ENCODE assay signal across 8 mouse cellular contexts in the genomic region with DNA sequence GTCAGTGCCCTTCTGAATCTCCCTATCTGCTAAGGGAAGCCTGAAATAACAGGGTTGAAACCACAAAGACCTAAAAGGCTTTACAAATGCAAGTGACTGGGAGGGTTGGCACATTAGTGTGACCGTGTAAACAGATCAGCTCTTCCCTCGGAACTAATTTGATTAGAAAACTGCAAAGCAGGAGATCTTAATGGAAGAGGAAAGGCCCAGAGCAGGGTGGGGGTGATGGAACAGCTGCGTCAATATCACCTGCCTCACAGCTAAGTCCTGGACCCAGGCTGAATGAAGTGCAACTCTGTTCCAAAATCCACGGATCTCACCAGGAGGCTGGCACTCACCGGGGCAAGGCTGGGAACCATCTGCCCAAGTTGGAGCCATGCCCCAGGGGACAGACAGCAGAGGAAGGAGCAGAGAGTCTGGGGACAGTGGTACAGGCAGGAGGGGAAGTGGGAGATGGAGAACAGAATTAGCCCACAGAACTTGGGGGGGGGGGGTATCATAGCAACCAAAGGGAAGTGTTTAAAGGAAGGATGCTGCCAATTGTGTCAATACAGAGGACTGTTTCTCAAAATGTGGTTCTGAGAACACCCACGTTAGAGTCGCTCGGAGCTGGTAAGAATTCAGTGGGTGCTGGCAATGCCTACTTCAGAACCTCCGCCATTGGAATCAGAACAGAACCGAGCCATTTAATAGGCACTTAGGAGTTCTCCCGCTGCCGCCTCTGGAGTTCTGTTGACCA. TPM values are rescaled to one million over a fixed set of nuclear protein-coding genes. Genes with fewer than 3 reads are reported as not detected.
DNase-seq lines count a peak whose midpoint lies in the region; ATAC-seq lines count a peak whose summit lies in the region.

No protein-coding gene starts in this region.

- no peaks in the 10 kb centered on the region for H3K27me3 ChIP-seq in hindbrain, embryonic 14.5 days (ENCODE audit: control insufficient read depth, insufficient read depth, low read length)
- no peaks in the 10 kb centered on the region for H3K27me3 ChIP-seq in midbrain, embryonic 13.5 days

- no peak overlapping the region for H3K4me3 ChIP-seq in hindbrain, embryonic 14.5 days (replicated peaks; ENCODE audit: low read length)
- H3K4me3 ChIP-seq in midbrain, embryonic 13.5 days (replicated peaks): no peak overlapping the region

- H3K9me3 ChIP-seq in hindbrain, embryonic 14.5 days (ENCODE audit: control insufficient read depth, low read length): no peaks in the 10 kb centered on the region
- H3K9me3 ChIP-seq in midbrain, embryonic 13.5 days: no peaks in the 10 kb centered on the region

- no peak overlapping the region for H3K4me2 ChIP-seq in hindbrain, embryonic 14.5 days (replicated peaks)
- no peak overlapping the region for H3K4me2 ChIP-seq in midbrain, embryonic 13.5 days (replicated peaks)

- WGBS in hindbrain, embryonic 14.5 days: 51% methylated on average over 12 of the region's 12 CpGs
- WGBS in midbrain, embryonic 13.5 days: 61% methylated on average over 12 of the region's 12 CpGs

- H3K9ac ChIP-seq in hindbrain, embryonic 14.5 days: no peak overlapping the region
- no peak overlapping the region for H3K9ac ChIP-seq in midbrain, embryonic 13.5 days (replicated peaks)

- H3K4me1 ChIP-seq in hindbrain, embryonic 14.5 days (replicated peaks; ENCODE audit: control insufficient read depth, insufficient read depth, low read length): peaks cover 9% of the 10 kb centered on the region
- peaks cover 12% of the 10 kb centered on the region for H3K4me1 ChIP-seq in midbrain, embryonic 13.5 days (replicated peaks)

- peak; percentile 83 for DNase-seq in MN1 (ENCODE audit: low spot score)
- DNase-seq in cerebellum, postnatal 36 days: peak; percentile 94 to 97
- no peak for DNase-seq in hindbrain, embryonic 14.5 days (ENCODE audit: low spot score)
- DNase-seq in heart, adult 18-20 months: no peak
- DNase-seq in adrenal gland, adult 18-20 months (ENCODE audit: low spot score in 2 of 2): no peak
- no peak for DNase-seq in testis, postnatal 10 days (ENCODE audit: low spot score)

- ATAC-seq in hindbrain, embryonic 14.5 days (ENCODE audit: low FRiP score): peak; percentile 78
- peak; percentile 88 for ATAC-seq in midbrain, embryonic 13.5 days
- no peak for ATAC-seq in megakaryocyte-erythroid progenitor cell, adult 5-6 weeks (replicated peaks; ENCODE audit: low FRiP score, low TSS enrichment, poor library complexity, severe bottlenecking)

- peak overlapping the region; percentile 32 for H3K27ac ChIP-seq in hindbrain, embryonic 14.5 days
- peak overlapping the region; percentile 62 for H3K27ac ChIP-seq in midbrain, embryonic 13.5 days

- no peaks in the 10 kb centered on the region for H3K36me3 ChIP-seq in hindbrain, embryonic 14.5 days (replicated peaks; ENCODE audit: control insufficient read depth, insufficient read depth)
- no peaks in the 10 kb centered on the region for H3K36me3 ChIP-seq in midbrain, embryonic 13.5 days

RNA-seq across cellular contexts. Expression of gene Fra10ac1, which starts 14.4 kb away (rescaled TPM):
- 33.5 and 34.5 TPM in 2 replicates for polyA plus RNA-seq in hindbrain, embryonic 14.5 days (2014; fragmentation: Nextera tagmentation; extraction: Ambion mirVana)
- polyA plus RNA-seq in midbrain, embryonic 13.5 days (2015; fragmentation: Nextera tagmentation; extraction: Ambion mirVana): 50.9 and 54.6 TPM in 2 replicates
- total RNA-seq in heart, adult 18-20 months (2021): 10 to 100 TPM; 12.3 to 13.8 TPM
- 27.1 and 38.3 TPM in 2 replicates for total RNA-seq in megakaryocyte-erythroid progenitor cell, adult 5-6 weeks (2014; fragmentation: Nextera tagmentation)
- total RNA-seq in megakaryocyte-erythroid progenitor cell, adult 5-6 weeks (2017): 38.5 and 49.8 TPM in 2 replicates
- 10 to 100 TPM; 13.0 to 14.7 TPM for total RNA-seq in adrenal gland, adult 18-20 months (2021)

RNA-seq across cellular contexts. Expression of gene Lgi1, which starts 26.0 kb away (rescaled TPM):
- polyA plus RNA-seq in hindbrain, embryonic 14.5 days (2014; fragmentation: Nextera tagmentation; extraction: Ambion mirVana): 22.2 TPM in 2 replicates
- 8.8 and 10.0 TPM in 2 replicates for polyA plus RNA-seq in midbrain, embryonic 13.5 days (2015; fragmentation: Nextera tagmentation; extraction: Ambion mirVana)
- 1 to 10 TPM; 3.3 to 5.3 TPM for total RNA-seq in heart, adult 18-20 months (2021)
- not detected in 2 replicates for total RNA-seq in megakaryocyte-erythroid progenitor cell, adult 5-6 weeks (2014; fragmentation: Nextera tagmentation)
- not detected in 2 replicates for total RNA-seq in megakaryocyte-erythroid progenitor cell, adult 5-6 weeks (2017)
- under 1 TPM; 0.74 to 0.93 TPM for total RNA-seq in adrenal gland, adult 18-20 months (2021)

Comparison
In these comparisons a context has a peak if more than half of its experiments do, and no peak if none do; other contexts are left out.
1. DNase-seq: peak in MN1 (single experiment) and cerebellum, postnatal 36 days (2 of 2); none in hindbrain, embryonic 14.5 days (single experiment), heart, adult 18-20 months (0 of 2), adrenal gland, adult 18-20 months (0 of 2) and testis, postnatal 10 days (single experiment).